Mouse (Mus musculus) 416B (cell line): ENCODE measurements around the gene Gtf2ird1.
A peak's percentile ranks its signal among the peaks of the same experiment; 100 is the strongest.
"Not testable (repeated sequence)": the region's sequence is repeated elsewhere in the genome, so short reads cannot be mapped to it uniquely, and the experiment has no call there.

ENCODE experiments used
- DNase-seq: peaks from one replicate; pipeline ENCODE4 v3.0.0; 2011; ENCODE audit warnings: low read depth

Gtf2ird1 gene

GRCm38 (mm10) chr5:134409606-134410306 is 46.8 kb downstream of the Gtf2ird1 start:
- no peak for DNase-seq

DNA sequence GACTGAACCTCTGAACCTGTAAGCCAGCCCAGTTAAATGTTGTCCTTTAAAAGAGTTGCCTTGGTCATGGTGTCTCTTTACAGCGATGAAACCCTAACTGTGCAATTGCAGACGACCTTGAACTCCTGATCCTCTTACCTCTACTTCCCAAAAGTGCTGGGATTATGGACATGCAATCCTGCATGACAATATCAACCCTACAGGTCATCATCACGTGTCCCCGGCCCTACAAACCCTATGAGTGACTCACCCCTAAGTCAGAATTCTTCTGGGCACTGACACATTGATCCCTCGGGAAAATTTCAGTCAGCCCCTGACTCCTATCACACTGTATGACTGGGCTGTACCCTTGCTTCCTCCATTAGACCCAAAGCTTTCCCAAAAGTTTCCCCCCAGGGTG is 48.4 kb downstream of the Gtf2ird1 start:
- DNase-seq: no peak

DNA sequence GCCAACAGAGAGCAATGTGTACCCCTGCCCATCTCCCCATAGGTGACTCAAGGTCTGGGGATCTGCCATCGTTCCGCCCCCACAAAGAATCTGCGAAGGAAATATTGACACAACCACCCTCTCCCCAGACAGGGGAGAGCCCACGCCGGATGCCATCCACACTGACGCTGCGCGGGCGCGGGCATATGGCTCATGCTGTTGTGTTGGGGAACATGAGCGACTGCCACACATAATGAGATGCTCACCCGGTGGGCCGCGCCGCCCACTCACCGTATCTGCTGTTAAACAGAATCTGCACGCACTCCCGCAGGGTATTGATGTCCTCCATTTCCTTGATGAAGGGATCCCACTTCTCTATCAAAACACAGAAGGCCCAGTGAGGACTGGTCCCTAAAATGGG is 54.7 kb downstream of the Gtf2ird1 start:
- no peak for DNase-seq

GRCm38 (mm10) chr5:134397434-134398163 is 58.9 kb downstream of the Gtf2ird1 start:
- no peak for DNase-seq

GRCm38 (mm10) chr5:134396519-134396918 is 60.0 kb downstream of the Gtf2ird1 start:
- no peak for DNase-seq

DNA sequence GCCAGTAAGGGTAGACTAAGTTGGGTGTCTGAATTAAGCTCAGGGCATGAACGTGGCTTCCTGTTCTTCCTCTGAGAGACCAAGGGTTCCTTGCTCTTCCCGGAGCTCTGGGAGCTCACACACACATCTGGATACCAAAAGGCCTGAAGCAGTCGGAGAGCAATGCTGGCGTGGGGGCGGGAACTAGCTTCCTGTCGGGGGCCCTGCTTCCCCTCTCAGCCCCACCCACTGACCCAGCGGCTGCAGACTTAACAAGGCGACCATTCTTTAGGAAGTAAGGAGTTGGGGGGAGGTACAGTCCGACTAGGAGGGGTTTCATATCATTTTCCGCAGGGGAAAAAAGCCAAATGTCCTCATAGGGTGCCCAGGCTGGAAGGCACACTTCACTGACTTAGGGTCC is 61.9 kb downstream of the Gtf2ird1 start:
- DNase-seq: peak; percentile 86

- DNase-seq: peak; percentile 82
Measured at GRCm38 (mm10) chr5:134393624-134394023, 62.9 kb downstream of the Gtf2ird1 start.

DNA sequence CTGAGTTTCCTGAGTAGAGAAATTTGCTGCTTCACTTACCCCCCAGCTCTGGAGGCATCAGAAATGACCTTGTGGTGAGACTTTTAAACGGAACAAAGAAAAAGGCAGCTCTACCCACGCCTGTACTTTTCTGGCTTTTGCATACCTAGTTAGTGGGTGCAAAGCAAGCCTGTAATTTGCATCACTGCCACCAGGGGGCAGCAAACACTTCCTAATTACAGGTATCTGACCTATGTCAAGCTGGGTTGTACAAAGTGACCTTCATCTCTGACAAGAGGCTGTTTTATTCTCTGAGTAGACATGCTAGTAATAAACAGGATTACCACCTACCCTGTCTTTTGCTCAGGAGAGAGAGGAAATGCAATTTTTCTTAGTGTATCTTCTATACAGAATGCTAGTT is 71.4 kb downstream of the Gtf2ird1 start:
- peak; percentile 88 for DNase-seq

DNA sequence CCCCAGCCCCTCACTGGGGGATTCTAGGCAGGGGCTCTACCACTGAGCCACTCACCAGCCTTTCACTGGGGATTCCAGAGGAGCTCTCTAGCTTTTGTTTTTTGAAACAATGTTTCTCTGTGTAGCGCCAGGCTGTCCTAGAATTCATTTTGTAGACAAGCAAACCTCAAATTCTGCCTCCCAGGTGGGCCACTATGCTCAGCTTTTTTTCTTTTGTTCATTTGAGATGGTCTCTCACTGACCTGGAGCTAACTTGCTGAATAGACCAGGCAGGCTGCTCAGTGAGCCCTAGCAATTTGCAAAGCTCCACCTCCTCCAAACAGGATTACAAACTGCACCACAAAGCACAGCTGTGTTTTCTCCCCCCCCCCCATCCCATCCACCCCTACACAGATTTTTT is 81.3 kb downstream of the Gtf2ird1 start:
- no peak for DNase-seq

DNA sequence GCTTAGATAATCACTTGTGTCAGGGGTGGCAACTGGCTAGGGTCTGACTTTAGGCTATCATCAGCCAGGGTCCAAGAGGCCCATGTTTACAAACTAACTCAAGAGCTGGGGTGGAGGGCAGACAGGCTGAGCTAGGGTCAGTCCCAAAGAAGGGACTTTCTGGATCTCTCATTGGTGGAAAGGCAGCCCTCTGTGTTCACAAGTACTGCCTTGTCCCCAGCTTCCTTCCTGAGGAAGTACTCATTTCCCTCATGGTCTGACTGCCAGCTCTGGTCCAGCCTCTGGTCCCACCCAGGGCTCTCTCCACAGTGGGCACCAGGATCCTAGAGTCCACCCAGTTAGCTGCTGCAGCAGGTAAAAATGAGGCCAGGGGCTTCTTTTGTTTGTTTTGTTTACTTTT is 82.0 kb downstream of the Gtf2ird1 start:
- peak; percentile 87 for DNase-seq

GRCm38 (mm10) chr5:134373912-134374488 is 82.5 kb downstream of the Gtf2ird1 start:
- peak; percentile 88 for DNase-seq

DNA sequence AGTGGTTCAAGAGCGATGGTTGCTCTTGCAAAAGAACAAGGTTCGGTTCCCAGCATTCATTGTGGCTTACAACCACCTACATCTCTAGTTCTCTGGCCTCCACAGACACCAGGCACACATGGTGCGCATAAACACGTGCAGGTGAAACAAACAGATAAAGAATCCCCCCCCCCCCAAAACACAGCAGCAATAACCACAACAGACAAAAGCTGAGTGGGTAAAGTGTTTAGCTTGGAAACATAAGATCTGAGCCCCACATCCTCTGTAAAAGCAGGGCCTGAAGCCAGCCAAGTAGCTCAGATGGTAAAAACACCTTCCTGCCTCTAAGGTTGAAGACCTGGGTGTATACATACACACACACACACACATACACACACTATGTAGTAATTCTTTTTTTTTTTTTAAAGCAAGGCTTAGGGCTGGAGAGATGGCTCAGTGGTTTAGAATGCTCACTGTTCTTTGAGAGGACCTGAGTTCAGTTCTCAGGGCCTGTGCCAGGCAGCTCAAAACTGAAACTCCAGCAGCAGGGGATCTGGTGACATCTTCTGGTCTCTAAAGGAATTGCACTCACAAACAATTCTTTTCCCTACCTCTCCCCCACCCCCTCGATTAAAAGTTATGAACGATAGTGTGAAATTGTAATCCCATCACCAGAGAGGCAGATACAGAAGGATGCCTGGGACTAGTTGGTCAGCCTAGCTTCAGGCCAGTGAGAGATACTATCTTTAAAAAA is 83.4 kb downstream of the Gtf2ird1 start:
- DNase-seq: peak; percentile 45

DNA sequence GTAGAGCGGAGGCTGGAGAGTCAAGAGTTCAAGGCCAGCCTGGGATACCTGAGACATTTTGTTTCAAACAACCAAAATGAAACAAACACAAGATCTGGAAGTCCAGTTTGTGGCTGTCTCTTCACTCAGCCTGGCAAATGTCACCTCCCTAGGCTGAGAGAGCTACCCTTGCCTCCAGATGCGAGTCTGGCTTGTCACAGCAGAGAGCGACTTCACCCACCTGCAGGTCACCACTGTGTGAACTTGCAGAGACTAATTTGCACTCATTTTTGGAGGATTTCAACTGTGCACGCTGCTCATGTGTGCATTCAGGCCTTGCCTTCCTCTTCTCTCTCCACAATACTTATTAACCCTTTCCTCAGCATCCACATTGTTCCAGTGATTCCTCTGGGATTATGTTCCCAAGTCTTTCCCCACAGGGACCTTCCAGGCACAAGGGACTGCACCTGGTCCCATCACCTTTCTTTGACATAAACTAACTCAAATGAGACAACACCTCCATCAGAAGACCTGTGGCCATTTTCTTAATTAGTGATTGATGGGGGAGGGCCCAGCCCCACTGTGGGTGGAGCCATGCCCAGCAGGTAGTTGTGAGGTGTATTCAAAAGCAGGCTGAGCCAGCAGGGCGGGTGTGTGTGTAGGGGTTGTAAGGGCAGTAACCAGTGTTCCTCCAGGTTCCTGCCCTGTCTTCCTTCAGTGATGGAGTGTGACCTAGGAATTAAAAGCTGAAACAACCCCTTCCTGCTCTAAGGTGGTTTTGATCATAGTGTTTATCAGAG is 84.8 kb downstream of the Gtf2ird1 start:
- DNase-seq: no peak

DNA sequence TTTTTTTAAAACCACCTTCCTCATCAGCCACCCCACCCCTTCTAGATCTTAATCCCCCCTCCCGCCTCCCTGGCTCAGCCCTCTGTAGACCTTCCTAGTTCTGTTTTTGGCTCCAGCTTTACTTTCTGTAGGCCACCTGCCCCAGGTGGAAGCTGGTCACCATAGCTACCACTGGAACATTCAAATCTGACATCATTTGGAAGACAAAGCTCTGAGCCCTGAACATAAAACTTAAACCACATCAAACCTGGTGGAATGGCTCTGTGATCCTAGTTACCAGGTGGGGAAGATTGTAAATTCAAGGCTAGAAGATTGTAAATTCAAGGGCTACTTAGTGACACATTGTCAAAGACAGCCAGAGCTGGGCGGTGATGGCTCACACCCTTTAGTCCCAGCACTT is 85.7 kb downstream of the Gtf2ird1 start:
- no peak for DNase-seq

GRCm38 (mm10) chr5:134359101-134359500 is 97.4 kb downstream of the Gtf2ird1 start:
- no peak for DNase-seq

DNA sequence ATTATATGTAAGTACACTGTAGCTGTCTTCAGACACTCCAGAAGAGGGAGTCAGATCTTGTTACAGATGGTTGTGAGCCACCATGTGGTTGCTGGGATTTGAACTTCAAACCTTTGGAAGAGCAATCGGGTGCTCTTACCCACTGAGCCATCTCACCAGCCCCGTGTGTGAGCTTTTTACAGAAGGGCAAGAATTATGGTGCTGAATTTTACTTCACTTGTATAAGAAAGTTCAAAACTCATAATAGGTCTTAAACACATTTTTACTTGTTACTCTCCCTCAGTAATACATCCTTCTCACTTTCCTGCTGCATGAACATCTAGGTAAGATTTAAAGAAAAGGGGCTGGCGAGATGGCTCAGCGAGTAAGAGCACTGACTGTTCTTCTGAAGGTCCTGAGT is 101.1 kb downstream of the Gtf2ird1 start:
- DNase-seq: not testable (repeated sequence)

DNA sequence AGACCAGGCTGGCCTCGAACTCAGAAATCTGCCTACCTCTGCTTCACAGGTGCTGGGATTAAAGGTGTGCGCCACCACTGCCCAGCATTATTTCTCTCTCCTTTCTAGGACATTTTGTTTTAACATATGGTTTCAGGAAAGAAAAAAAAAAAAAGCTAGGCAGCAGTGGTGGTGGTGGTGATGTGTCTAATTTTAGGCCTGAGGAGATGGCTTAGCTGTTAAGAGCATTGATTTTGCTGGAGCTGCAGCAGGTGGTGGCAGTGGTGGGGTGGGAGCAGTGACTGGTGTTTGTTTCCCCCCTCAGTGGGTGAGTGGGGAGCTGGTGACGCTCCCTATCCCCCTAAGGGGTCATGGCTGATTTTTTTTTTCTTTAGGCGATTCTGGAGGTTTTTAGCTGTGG is 103.4 kb downstream of the Gtf2ird1 start:
- no peak for DNase-seq

DNA sequence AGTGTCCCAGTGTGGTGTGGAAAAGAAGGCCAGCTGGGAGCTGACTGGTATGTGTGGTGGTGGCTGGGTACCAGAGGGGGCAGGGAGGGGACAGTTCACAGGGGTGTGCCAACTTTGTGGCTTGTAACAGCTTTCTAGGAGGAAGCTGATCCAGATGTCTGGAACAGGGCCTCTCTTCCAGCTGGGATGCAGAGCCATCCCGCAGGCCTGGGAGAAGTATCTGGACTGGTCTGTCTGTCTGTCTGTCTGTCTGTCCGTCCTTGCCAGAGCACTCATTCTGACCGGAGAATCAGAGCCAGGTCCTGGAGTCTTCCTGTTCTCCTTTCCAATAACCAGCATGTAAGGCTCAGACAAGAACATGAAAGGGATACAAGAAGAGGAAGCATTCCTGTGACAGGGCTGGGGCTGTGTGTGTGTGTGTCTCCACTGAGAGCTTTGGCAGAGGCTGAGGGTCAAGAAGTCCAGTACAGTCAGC is 104.0 kb downstream of the Gtf2ird1 start:
- DNase-seq: peak; percentile 34

- peak; percentile 93 for DNase-seq
Measured at GRCm38 (mm10) chr5:134350660-134351059, 105.9 kb downstream of the Gtf2ird1 start.

GRCm38 (mm10) chr5:134347066-134347465 is 109.5 kb downstream of the Gtf2ird1 start:
- peak; percentile 47 for DNase-seq

- DNase-seq: peak; percentile 63
Measured at GRCm38 (mm10) chr5:134345449-134345848, 111.1 kb downstream of the Gtf2ird1 start.

GRCm38 (mm10) chr5:134344076-134344475 is 112.4 kb downstream of the Gtf2ird1 start:
- DNase-seq: no peak
